Mouse (Mus musculus) heart, postnatal 10 days (tissue): ENCODE results near the gene Apbb1ip. TPM values are rescaled to one million over a fixed set of nuclear protein-coding genes. Genes with fewer than 3 reads are reported as not detected.

Experiments used
- DNase-seq, 2 experiments: peaks; one replicate each; pipeline ENCODE4 v3.0.0; 2021
- intact Hi-C: fragments of 180-260 bp; cut with DNase I; formaldehyde crosslinking; loops from one replicate; pipeline ENCODE4 v1.15.1; 2025
- total RNA-seq, 2 experiments: library from RNA; stranded (reverse); gene quantifications; 2 replicates each; pipeline ENCODE4 v1.2.3; 2021

Apbb1ip gene
- total RNA-seq, 2 experiments from 2014 or later = 3.0 to 3.2 TPM

GRCm38 (mm10) chr2:22774181-22774751, 372 bp downstream of the Apbb1ip start:
- intact Hi-C loops = loop anchor here (5.0 kb wide), 1 partner anchor 88 kb away; no protein-coding TSS in a partner anchor
- DNase-seq = peak; percentile 71 to 75

DNA sequence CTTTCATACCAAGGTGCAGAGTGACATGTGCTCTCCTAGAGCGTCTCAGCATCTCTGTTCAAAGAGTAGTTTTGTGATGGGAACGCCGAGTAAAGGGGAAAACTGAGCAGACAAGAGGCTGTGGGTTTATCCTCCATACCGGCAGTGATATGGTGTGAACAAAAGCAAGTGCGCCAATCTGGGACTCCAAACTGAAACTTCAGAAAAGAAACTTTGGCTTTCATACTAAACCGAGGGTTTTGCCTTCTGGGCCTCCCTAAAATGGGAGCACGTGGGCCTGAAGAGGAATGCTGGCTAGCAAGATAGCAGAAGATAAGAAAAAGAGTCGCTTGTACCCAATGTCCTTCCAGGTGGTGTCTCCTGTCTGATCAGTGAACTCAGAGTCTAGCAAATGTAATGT, 1.3 kb downstream of the Apbb1ip start:
- intact Hi-C loops = no loop called here
- no peak for DNase-seq

DNA sequence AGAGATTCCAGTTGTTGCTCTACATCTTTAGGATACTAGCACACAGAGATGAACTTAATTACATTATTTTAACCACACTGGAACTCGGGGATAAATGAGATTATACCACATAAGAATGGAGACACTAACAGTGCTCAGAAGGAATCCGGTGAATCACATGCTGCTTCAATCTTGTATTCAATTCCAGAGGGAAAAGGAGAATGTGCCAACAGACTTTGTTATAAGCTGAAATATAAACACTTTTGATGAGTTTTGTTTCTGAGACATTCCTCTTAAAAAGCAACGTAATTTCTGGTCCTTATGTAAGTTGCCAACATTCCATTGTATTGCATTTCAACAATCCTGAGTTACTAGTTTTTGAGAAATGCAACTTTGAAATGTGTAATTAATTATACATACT, 1.8 kb downstream of the Apbb1ip start:
- DNase-seq = no peak
- intact Hi-C loops = no loop called here

DNA sequence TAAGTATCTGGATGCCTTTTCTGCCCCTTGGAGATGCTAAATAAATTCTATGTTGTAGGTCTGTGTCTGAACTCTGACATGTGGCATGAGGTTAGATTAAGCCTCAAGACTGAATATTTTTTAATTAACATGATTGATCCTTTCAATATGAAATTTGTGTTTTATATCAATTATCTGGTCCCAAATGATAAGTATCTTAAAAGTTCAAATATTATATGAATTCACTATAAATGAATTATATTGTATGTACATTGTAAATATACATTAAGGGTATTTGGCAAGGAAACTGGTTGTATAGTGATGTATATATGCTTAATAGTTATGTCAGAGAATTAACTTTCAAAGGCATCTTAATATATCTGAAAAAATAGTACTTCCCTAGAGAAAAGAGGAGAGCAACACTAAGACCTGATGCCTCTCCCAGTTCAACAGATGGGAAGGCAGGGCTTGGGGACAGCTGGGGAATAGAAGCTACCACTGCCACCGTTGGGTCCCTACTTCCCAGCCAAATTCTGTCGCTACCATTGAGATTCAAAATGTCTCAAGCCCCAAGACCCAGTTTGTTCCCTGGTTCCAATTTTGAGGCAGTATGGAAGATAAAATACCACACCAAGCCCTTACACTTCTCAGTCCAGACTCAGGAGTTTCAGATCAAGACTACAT, 2.8 kb downstream of the Apbb1ip start:
- intact Hi-C loops = no loop called here
- no peak for DNase-seq

DNA sequence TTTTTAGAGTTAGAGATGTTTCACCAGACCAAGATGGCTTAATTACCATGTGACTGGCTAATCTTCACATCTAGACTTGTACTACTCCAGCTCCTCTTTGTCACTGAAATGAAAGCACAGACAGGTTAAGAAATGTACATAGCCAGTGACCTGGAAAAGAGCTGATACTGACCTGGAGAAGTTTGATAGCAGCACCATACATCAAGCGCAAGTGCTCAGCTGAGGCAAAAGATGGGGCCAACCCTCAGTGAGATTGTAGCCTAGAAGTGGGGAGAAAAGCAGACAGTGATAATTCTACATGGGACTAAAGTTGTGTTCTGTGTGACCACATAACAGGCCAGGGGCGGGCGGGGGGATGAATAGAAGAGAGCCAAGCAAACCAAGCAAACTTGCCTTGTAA, 3.9 kb downstream of the Apbb1ip start:
- no peak for DNase-seq
- intact Hi-C loops = no loop called here

DNA sequence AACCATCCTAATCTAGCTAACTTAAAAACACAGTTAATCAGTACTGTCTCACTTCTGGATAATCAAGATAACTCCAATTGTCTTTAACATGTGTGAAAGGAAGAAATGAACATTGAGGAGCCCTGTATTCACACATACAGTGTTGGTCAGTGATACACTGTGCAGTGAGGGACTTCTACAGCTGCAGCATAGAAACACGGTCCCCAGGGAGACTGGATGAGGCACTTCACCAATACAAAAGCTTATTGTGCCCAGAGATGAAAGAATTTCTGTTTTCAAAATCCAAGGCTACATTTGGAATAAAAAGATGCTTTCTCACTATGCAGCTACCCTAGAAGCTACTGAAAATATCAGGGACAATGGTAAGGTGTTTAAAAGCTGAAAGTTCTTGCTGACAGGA, 7.0 kb downstream of the Apbb1ip start:
- no peak for DNase-seq
- intact Hi-C loops = no loop called here

GRCm38 (mm10) chr2:22781387-22782009, 7.6 kb downstream of the Apbb1ip start:
- intact Hi-C loops = no loop called here
- no peak for DNase-seq

DNA sequence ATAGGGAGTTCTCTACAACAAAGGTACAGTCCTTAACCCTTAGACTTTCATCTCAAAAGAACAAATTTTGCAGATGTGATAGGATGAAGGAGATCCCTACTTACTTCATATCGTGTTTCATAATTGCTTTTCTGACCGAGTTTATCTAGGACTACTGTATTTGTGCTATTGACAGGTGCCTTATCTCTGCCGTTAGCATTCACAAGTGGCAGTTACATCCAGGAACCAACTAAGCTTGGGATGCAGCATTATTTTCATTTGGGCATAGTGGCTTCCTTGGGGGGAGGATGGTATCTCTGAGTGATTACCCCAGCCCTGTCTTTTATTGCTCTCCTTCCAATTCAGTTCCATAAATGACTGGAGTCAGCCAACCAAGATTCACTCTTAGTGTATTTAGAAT, 8.2 kb downstream of the Apbb1ip start:
- DNase-seq = no peak
- intact Hi-C loops = no loop called here

DNA sequence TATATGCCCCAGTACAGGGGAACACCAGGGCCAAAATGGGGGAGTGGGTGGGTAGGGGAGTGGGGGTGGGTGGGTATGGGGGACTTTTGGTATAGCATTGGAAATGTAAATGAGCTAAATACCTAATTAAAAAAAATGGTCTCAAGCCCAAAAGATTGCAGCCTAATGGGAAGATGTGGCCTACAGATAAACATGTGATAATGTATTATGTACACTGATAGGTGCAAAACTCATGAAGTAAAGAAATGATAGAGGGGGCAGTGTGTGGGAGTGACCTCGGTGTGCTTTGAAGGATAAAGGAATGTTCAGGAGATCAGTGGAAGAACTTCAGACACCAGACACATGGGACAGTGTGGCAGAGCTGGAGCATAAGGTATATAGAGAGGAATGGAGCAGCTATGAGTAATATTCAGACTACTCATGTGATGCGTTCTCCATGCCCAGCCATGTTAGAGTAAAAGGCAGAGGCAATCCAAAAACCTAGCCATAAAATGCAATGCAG, 9.3 kb downstream of the Apbb1ip start:
- intact Hi-C loops = no loop called here

GRCm38 (mm10) chr2:22784186-22784585, 10.3 kb downstream of the Apbb1ip start:
- DNase-seq = no peak

More for the DNA sequence above, 9.3 kb downstream of the Apbb1ip start:
- DNase-seq = no peak

DNA sequence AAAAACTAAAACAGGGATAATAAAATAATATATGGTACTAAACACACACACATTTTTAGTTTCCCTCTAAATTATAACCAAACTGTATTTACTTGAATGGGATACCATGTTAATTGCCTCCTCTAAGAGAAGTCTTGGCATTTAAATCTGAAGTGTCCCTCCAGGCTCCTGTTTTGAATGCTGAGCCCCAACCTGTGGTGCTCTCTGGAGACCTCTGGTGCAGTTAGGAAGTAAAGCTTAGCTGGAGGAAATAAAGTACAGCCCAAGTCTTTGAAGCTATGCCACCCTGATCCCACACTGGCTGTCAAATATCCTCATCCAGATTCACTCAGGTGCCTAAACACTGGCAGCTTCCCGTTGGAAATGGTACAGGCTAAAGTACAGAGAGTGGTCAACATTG, 10.9 kb downstream of the Apbb1ip start:
- intact Hi-C loops = no loop called here
- no peak for DNase-seq

More at GRCm38 (mm10) chr2:22784186-22784585, 10.3 kb downstream of the Apbb1ip start:
- intact Hi-C loops = no loop called here

- intact Hi-C loops = no loop called here
- no peak for DNase-seq
Observed at GRCm38 (mm10) chr2:22788658-22789057, 14.8 kb downstream of the Apbb1ip start.

- intact Hi-C loops = no loop called here
- no peak for DNase-seq
Observed at GRCm38 (mm10) chr2:22789576-22789975, 15.7 kb downstream of the Apbb1ip start.

GRCm38 (mm10) chr2:22790435-22790834, 16.5 kb downstream of the Apbb1ip start:
- intact Hi-C loops = no loop called here
- DNase-seq = no peak

DNA sequence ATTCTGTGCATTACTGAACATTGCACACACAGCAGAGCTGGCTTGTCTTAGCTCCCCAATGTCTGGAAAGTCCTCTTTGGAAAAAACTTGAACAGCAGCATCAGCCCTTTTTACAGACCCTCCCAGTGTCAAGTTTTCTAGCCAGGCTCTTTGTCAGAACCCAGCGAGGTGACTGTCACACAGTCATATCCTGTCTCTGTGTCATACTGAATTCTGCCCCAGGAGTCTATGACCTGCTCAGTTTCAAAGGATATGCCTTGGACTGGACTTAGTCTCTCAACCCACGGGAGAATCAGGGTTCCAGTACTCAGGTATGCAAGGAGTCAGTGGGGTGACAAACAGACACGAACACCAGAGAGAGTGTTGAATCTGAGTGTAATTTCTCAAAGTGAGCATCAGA, 21.2 kb downstream of the Apbb1ip start:
- no peak for DNase-seq
- intact Hi-C loops = no loop called here

GRCm38 (mm10) chr2:22796487-22796886, 22.6 kb downstream of the Apbb1ip start:
- intact Hi-C loops = no loop called here
- no peak for DNase-seq

- intact Hi-C loops = no loop called here
Observed at GRCm38 (mm10) chr2:22799430-22800041, 25.6 kb downstream of the Apbb1ip start.

GRCm38 (mm10) chr2:22805589-22805988, 31.7 kb downstream of the Apbb1ip start:
- no peak for DNase-seq

More at GRCm38 (mm10) chr2:22799430-22800041, 25.6 kb downstream of the Apbb1ip start:
- DNase-seq = no peak

GRCm38 (mm10) chr2:22806576-22806975, 32.7 kb downstream of the Apbb1ip start:
- DNase-seq = no peak
- intact Hi-C loops = no loop called here

More at GRCm38 (mm10) chr2:22805589-22805988, 31.7 kb downstream of the Apbb1ip start:
- intact Hi-C loops = no loop called here

DNA sequence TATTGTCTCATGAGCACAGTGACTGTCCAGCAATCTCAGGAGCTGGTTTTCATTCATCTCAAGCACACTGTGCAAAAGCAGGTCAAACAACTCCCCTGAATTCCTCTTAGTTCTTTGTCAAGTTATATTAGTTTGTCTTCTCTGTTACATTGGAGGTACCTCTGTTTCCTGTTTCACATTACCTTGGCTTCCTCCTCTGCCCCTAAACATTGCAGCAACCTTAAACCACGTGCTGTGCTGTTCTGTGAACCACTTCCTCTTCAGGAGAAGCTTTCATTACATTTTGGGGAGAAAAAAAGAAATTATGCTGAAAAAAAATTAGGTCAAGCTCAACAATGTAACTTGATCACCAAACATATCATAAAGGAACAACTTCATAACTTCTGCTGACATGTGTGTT, 33.4 kb downstream of the Apbb1ip start:
- intact Hi-C loops = no loop called here
- no peak for DNase-seq

GRCm38 (mm10) chr2:22810851-22811250, 37.0 kb downstream of the Apbb1ip start:
- intact Hi-C loops = no loop called here
- DNase-seq = peak; percentile 13 to 18
